Comparison of ENCODE assay signal across 16 mouse cellular contexts in the genomic region with DNA sequence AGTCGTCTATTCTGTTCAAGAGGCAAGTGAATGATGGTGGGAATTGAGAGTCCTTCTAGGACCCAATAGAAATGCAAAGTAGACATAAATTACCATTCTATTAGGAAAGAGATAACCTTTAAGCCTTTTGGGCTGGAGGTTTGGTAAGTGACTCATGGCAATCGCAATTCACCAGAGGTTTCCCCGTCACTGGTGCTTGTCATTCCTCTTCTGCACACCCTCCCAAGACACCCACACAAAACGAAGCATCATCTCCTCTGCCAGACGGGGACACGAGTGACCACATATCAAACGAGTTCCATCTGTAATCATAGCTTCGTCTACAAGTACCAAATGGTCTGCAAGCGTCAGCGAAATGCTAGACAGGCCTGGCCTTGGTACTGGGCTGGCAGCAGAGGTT.
DNase-seq lines count a peak whose midpoint lies in the region.
"Had no signal": no experiment of that assay in that cellular context is flagged by ENCODE, and none has a peak within 500 bp of the region (broad histone marks: within the 10 kb centered on the region; RNA-seq: fewer than 3 reads in every experiment).

No protein-coding gene starts in this region.

- peak; percentile 17 for DNase-seq in adrenal gland, adult 2 months
- DNase-seq in adrenal gland, adult 8-10 months: no peak
- peak; percentile 13 for DNase-seq in gastrocnemius, postnatal 25 days
- DNase-seq in gastrocnemius, adult 8-10 months (ENCODE audit: low spot score in 2 of 2): no peak
- DNase-seq in ZHBTc4 (ENCODE audit: low read depth, low spot score): peak; percentile 35
- peak; percentile 19 for DNase-seq in skeletal muscle tissue, adult 2 months (ENCODE audit: low read depth, low spot score)
- no peak for DNase-seq in right cerebral cortex, postnatal 4 days
- DNase-seq in B cell, adult 2 months: no peak
- DNase-seq: adrenal gland, postnatal 14 days; cerebellum, adult 11-12 months; cerebellum, adult 8-10 months; cerebellum, postnatal 10 days; cerebellum, postnatal 36 days; embryo, embryonic 11 days; heart, adult 2 months; heart, postnatal 14 days had no signal

Comparison
In these comparisons a context has a peak if more than half of its experiments do, and no peak if none do; other contexts are left out.
1. DNase-seq: peak in adrenal gland, adult 2 months (single experiment), gastrocnemius, postnatal 25 days (single experiment), ZHBTc4 (single experiment) and skeletal muscle tissue, adult 2 months (single experiment); none in adrenal gland, adult 8-10 months (single experiment), gastrocnemius, adult 8-10 months (0 of 2), right cerebral cortex, postnatal 4 days (single experiment) and B cell, adult 2 months (0 of 2).